Mouse (Mus musculus) spleen, embryonic (tissue): Measurements from ENCODE around the gene H2-M10.3.
"Not testable (repeated sequence)": the region's sequence is repeated elsewhere in the genome, so short reads cannot be mapped to it uniquely, and the experiment has no call there.

ENCODE experiments used
- CTCF ChIA-PET: fragments of 350-600 bp; sonication (Branson Sonifier 250); formaldehyde crosslinking; loops from one replicate; lab custom pipeline; 2022; lab: Charles Lee

The H2-M10.3 gene

DNA sequence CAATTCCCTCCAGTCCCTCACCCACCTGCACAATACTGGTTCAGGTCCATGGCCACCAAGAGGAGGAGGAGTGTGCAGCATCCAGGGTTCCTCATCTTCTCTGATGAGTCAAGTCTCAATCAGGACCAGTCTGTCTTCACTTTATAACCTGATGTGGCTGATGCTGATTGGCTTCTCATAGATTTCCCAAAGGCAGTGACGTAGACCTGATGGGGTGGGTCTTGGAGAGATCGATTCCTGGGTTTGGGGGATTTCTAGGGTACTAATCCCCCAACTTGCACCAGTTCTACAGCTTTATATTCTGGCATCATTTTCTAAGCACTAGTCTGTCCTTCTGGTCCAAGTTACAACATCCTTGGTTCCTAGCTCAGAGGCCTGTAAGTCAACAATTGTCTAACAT is at the start of gene H2-M10.3:
Gene H2-M10.3, minus strand, starts transcription at position 101 of the 400 bp plus-strand sequence.
- CTCF ChIA-PET, result not testable (repeated sequence)

DNA sequence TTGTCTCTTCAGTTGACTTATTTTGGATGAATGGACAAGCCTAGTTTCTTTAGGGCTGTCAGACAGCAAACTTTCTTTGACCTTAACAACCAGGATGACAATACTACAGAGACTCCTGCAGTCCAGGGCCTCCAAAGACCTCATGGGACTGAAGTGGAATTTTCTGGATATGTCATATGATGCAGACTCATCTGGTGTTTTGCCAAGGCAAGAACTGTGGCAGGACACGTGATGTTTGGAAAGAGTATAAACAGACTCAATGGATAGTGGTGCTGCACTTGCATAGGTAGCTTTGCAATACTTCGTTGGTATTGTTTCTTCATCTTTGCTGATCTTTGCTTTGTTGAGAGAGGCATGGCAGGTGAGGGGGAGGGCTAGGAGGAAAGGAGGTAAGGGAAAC is 49.2 kb upstream of the H2-M10.3 start:
- CTCF ChIA-PET, result no interaction called here

DNA sequence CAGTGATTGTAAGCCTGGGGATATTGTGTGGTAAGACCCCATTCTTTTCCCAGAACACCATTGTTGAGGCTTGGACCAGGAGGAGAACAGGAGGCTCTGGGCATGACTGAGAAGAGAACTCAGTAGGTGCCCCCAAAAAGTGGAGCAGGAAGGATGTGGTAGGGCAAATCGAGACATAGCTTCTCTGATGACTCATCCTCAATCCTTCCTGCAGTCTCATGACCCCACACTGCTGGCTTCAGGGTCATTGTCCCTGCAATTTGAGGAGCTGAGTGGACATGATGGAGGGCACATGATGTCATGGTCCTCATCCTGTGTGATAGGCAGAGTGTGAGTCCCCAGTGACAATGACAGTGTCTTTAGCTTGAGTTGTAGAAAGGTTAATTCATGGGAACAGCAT is 47.2 kb upstream of the H2-M10.3 start:
- CTCF ChIA-PET, result no interaction called here

DNA sequence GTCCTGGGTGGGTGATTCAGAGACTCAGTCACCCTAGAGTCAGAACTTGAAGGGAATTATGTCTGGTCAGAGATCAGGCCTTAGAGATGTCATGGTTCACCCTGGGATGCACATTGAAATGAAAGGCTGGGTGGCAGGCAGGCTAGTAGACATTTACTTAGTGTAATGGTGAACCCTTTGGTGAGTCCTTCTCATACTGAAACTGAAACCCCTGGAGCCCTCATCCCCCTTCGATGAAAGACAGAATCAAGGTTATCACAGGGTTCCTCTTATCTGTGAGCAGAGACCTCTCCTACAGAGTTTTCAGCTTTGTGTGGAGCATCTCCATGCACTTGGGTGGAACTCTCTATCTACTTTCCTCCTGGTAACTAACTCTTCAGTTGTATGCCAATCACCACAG is 46.1 kb upstream of the H2-M10.3 start:
- CTCF ChIA-PET, result no interaction called here

DNA sequence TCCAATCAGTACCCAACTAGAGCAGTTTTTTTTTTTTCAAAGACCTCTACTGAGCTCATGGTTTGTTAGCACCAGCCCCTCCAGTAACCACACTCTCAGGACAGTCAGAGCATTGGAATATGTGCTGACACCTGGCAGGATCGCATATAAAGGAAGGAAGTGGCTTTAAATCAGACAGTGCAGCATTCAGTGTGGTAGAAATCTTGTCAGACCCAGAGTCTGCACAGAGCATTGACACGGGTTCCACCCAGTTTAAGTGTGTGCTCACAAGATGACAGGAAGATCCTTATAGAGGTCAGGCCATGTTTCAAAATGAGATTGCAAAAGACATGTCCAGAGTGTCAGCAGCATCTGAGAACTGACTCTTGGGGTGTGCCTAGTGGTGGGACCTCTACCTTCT is 21.7 kb upstream of the H2-M10.3 start:
- CTCF ChIA-PET, result no interaction called here

DNA sequence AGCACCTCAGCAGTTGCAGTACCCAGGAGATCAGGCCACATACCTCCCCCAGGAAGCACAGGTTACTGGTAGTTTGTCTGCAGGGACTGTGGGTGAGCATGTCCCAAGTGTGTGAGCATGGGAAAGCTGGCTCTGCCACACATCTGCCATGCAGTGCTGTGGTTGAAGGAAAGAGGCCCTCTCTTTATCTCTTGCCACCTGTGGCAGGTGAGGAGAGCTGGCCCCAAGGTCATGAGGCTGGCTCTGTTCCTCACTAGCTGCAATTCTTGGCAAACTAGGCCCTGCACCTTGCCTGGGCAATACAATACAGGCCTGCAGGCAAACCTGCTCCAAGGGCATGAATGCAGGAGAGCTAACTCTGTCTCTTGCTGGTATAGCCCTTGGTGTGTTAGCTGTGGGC is 5.8 kb downstream of the H2-M10.3 start:
- CTCF ChIA-PET, result not testable (repeated sequence)

DNA sequence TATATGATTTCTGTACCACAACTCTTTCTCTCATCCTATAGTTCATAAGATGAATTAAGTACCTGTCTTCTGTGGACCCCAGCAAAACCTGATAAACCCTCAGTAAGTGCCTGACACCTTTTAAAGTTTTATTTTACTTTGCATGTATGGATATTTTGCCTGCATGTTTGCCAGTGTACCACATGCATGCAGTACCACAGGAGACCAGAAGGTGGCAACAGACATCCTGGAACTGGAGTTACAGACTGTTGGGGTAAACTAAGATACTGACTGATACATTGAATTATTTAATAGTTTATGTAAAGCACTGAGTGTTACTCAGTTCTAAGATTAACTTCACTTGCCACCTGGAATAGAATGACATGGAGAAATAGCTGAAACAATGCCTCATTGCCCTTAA is 10.7 kb downstream of the H2-M10.3 start:
- CTCF ChIA-PET, result not testable (repeated sequence)

DNA sequence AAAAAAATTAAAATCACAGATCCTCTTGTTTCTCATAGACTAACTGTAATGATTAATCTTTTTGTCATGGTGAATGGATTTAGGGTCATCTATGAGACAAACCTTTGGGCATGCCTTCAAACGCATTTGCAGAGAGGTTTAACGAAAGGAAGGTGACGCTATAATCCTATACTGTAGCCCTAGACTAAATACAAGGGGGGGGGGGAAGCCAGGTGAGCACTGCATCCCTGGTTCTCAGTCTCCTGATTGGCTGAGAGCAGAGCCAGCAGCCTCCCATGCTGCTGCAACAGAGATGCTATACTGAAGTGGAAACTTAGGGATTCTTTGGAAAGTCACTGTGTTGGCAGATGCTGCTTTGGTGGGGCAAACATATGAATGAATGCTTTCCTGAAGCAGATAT is 12.5 kb downstream of the H2-M10.3 start:
- CTCF ChIA-PET, result no interaction called here

DNA sequence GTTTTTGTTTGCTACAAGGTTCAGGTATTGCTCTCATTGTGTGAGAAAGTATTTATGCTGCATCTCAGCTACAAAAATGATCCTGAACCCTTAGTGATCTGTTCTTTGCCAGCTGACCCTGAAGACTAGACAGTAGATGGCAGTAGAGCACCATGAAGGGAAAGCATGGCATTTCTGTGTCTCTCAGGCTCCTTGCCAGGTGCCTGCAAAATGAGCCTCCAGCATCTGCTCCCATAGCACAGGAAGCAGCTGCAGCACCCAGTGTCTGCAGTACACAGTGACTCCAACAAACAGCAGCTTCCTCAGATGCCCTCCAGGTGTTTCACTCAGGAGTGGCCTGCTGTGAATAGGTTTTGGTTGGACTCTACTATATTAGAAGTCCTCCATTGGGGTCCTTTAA is 12.9 kb downstream of the H2-M10.3 start:
- CTCF ChIA-PET, result not testable (repeated sequence)

DNA sequence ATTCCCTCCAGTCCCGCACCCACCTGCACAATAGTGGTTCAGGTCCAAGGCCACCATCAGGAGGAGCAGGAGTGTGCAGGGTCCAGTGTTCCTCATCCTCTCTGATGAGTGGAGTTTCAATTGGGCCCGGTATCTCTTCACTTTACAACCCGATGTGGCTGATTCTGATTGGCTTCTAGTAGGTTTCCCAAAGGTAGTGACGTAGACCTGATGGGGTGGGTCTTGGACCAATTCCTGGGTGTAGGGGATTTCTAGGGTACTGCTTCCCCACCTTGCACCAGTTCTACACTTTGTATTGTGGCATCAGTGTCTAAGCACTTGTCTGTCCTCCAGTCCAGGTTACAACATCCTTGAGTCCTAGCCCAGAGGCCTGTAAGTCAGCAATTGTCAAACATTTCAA is 42.2 kb downstream of the H2-M10.3 start, which contains the start of gene H2-M10.1:
Gene H2-M10.1, minus strand, starts transcription at position 101 of the 400 bp plus-strand sequence.
- CTCF ChIA-PET, result no interaction called here

DNA sequence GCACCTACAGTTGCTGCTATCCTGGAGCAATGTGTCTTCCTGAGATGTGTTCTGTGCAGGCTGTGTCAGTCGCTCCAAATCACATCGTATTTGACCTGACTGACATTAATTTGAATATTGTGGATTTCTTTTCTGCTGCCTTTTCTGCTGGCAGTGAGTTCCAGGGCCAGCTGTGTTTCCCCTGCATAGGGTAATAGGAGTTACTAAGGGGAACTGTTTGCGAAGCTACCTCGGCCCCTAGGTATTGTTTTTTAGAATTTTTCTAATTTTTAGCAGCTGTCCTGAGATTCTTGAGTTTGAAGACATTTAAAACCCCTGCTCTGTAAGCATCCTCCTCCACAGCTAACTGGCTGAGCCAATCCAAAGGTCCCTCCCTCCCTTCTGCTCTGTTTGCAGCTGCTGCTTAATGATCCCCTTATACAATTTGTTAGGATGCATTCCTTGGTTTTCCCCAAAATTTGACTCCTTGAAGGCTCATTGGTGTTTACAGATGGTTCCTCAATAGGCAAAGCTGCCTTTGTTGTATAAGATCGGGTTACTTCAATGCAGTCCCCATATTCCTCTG is 52.4 kb downstream of the H2-M10.3 start:
- CTCF ChIA-PET, result interaction anchor here (0.7 kb wide), 1 partner anchor 520 kb away, joined by 6 read pairs; no protein-coding TSS in a partner anchor

DNA sequence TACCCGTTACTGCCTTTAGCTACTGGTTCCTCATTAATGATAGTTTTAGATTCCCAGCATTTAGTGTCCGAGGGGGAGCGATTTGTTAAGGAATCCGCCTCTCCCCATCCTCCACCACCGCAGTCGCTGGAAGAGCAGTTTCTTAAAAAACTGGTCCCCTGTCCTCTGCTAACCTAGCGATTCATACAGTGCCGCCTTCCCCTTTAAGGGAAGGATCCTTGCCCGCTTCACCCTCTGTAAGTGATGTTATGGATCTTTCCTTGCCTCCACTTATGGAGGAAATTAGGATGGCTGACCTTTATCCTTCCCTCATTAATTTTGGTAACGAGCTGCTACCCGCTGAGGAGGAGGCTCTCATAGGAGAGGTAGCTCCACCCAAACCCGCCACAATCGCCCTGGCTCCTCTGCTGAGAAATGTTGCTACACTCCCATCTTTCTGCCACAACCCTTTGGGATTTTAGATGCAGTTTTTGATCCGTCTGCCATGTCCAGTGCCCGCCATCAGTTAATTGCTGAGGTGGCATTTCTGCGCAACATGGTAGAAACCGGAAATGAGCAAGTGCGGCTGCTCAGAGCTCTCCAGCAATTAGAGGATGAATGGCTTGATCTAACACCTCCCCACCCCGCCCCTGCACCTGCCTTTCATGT is 53.1 kb downstream of the H2-M10.3 start:
- CTCF ChIA-PET, result no interaction called here
